Mouse (Mus musculus): ENCODE measurements at regions not wholly inside any gene's neighbourhood (a gene's known extent, or its start where the extent isn't known, plus 50 kb on each side); places are given as distances from the start of the nearest gene placed in this dataset.

GRCm38 (mm10) chr11:84729189-84729588, 90.1 kb downstream of the Mrm1 start:
- WGBS: 11% methylated on average over 2 of the region's 2 CpGs
- H3K9me3 ChIP-seq (ENCODE audit: control insufficient read depth, low read length): no peaks in the 10 kb centered on the region
- peaks cover 10% of the 10 kb centered on the region for H3K4me1 ChIP-seq (ENCODE audit: control insufficient read depth, insufficient read depth, low read length)
- no peak overlapping the region for H3K27ac ChIP-seq (ENCODE audit: low read depth, low read length)
- no peaks in the 10 kb centered on the region for H3K27me3 ChIP-seq (ENCODE audit: control insufficient read depth, insufficient read depth, low read length)
- no peak overlapping the region for H3K4me2 ChIP-seq (ENCODE audit: low read depth, low read length)
- H3K9ac ChIP-seq (replicated peaks; ENCODE audit: low read depth, low read length): no peak overlapping the region
- ATAC-seq (ENCODE audit: low read depth): no peak
- H3K36me3 ChIP-seq (ENCODE audit: control insufficient read depth, insufficient read depth, low read length): no peaks in the 10 kb centered on the region
- no peak overlapping the region for H3K4me3 ChIP-seq (ENCODE audit: low read depth, low read length)

- Histone ChIP-seq H3K27me3 (ENCODE audit: control insufficient read depth, insufficient read depth, low read length) (no peaks in the 10 kb centered on the region), H3K4me1 (ENCODE audit: control insufficient read depth, insufficient read depth, low read length) (peaks cover 17% of the 10 kb centered on the region), H3K36me3 (ENCODE audit: control insufficient read depth, insufficient read depth, low read length) (no peaks in the 10 kb centered on the region), H3K4me2 (ENCODE audit: low read depth, low read length) (0 out of 2 replicates have a peak overlapping the region, but pooled peaks have one; percentile 5), H3K27ac (ENCODE audit: low read depth, low read length) (peak overlapping the region; percentile 55; the same call in 1 of the 2 replicates), H3K4me3 (ENCODE audit: low read depth, low read length) (no peak overlapping the region), H3K9ac (replicated peaks; ENCODE audit: low read depth, low read length) (no peak overlapping the region), H3K9me3 (ENCODE audit: control insufficient read depth, low read length) (no peaks in the 10 kb centered on the region)
- 0 out of 2 replicates have a peak, but pooled peaks have one; percentile 41 for ATAC-seq (ENCODE audit: low read depth)
- 31% methylated on average over 18 of the region's 18 CpGs for WGBS
These were observed 93.2 kb downstream of the Mrm1 start for GRCm38 (mm10) chr11:84725936-84726613.

- 33% methylated on average over 11 of the region's 11 CpGs for WGBS
- Histone ChIP-seq H3K4me1 (ENCODE audit: control insufficient read depth, insufficient read depth, low read length) (peaks cover 17% of the 10 kb centered on the region), H3K4me2 (ENCODE audit: low read depth, low read length) (no peak overlapping the region), H3K27me3 (ENCODE audit: control insufficient read depth, insufficient read depth, low read length) (no peaks in the 10 kb centered on the region), H3K36me3 (ENCODE audit: control insufficient read depth, insufficient read depth, low read length) (no peaks in the 10 kb centered on the region), H3K4me3 (ENCODE audit: low read depth, low read length) (no peak overlapping the region), H3K27ac (ENCODE audit: low read depth, low read length) (peak overlapping the region; percentile 10; the same call in 1 of the 2 replicates), H3K9me3 (ENCODE audit: control insufficient read depth, low read length) (no peaks in the 10 kb centered on the region), H3K9ac (replicated peaks; ENCODE audit: low read depth, low read length) (no peak overlapping the region)
- ATAC-seq (ENCODE audit: low read depth): no peak
These were observed 94.0 kb downstream of the Mrm1 start for GRCm38 (mm10) chr11:84725177-84725792.

GRCm38 (mm10) chr11:84724080-84724479, 95.2 kb downstream of the Mrm1 start:
- Histone ChIP-seq H3K36me3 (ENCODE audit: control insufficient read depth, insufficient read depth, low read length) (no peaks in the 10 kb centered on the region), H3K27me3 (ENCODE audit: control insufficient read depth, insufficient read depth, low read length) (no peaks in the 10 kb centered on the region), H3K4me1 (ENCODE audit: control insufficient read depth, insufficient read depth, low read length) (peaks cover 17% of the 10 kb centered on the region), H3K4me3 (ENCODE audit: low read depth, low read length) (no peak overlapping the region), H3K9ac (replicated peaks; ENCODE audit: low read depth, low read length) (no peak overlapping the region), H3K4me2 (ENCODE audit: low read depth, low read length) (no peak overlapping the region), H3K27ac (ENCODE audit: low read depth, low read length) (0 out of 2 replicates have a peak overlapping the region, but pooled peaks have one; percentile 44), H3K9me3 (ENCODE audit: control insufficient read depth, low read length) (no peaks in the 10 kb centered on the region)
- WGBS: 4% methylated on average over 18 of the region's 18 CpGs
- ATAC-seq (ENCODE audit: low read depth): 0 out of 2 replicates have a peak, but pooled peaks have one; percentile 37

- H3K9ac ChIP-seq (replicated peaks; ENCODE audit: low read depth, low read length): no peak overlapping the region
- H3K4me3 ChIP-seq (ENCODE audit: low read depth, low read length): no peak overlapping the region
- H3K9me3 ChIP-seq (ENCODE audit: control insufficient read depth, low read length): no peaks in the 10 kb centered on the region
- H3K4me2 ChIP-seq (ENCODE audit: low read depth, low read length): no peak overlapping the region
- H3K36me3 ChIP-seq (ENCODE audit: control insufficient read depth, insufficient read depth, low read length): no peaks in the 10 kb centered on the region
- ATAC-seq (ENCODE audit: low read depth): no peak
- peaks cover 12% of the 10 kb centered on the region for H3K4me1 ChIP-seq (ENCODE audit: control insufficient read depth, insufficient read depth, low read length)
- H3K27me3 ChIP-seq (ENCODE audit: control insufficient read depth, insufficient read depth, low read length): no peaks in the 10 kb centered on the region
- peak overlapping the region; percentile 71 for H3K27ac ChIP-seq (ENCODE audit: low read depth, low read length)
- WGBS: 35% methylated on average over 12 of the region's 12 CpGs
These were observed 96.6 kb downstream of the Mrm1 start for GRCm38 (mm10) chr11:84722658-84723201.

- H3K27me3 ChIP-seq (ENCODE audit: control insufficient read depth, insufficient read depth, low read length): no peaks in the 10 kb centered on the region
- H3K9me3 ChIP-seq (ENCODE audit: control insufficient read depth, low read length): no peaks in the 10 kb centered on the region
- H3K9ac ChIP-seq (replicated peaks; ENCODE audit: low read depth, low read length): no peak overlapping the region
- 34% methylated on average over 3 of the region's 3 CpGs for WGBS
- H3K4me3 ChIP-seq (ENCODE audit: low read depth, low read length): no peak overlapping the region
- H3K36me3 ChIP-seq (ENCODE audit: control insufficient read depth, insufficient read depth, low read length): no peaks in the 10 kb centered on the region
- H3K4me1 ChIP-seq (ENCODE audit: control insufficient read depth, insufficient read depth, low read length): peaks cover 12% of the 10 kb centered on the region
- no peak for ATAC-seq (ENCODE audit: low read depth)
- H3K27ac ChIP-seq (ENCODE audit: low read depth, low read length): peak overlapping the region; percentile 71; the same call in 1 of the 2 replicates
- no peak overlapping the region for H3K4me2 ChIP-seq (ENCODE audit: low read depth, low read length)
These were observed 97.3 kb downstream of the Mrm1 start for GRCm38 (mm10) chr11:84721979-84722378.

- Histone ChIP-seq H3K9ac (replicated peaks; ENCODE audit: low read depth, low read length) (no peak overlapping the region), H3K27ac (ENCODE audit: low read depth, low read length) (no peak overlapping the region), H3K4me1 (ENCODE audit: control insufficient read depth, insufficient read depth, low read length) (peaks cover 10% of the 10 kb centered on the region), H3K27me3 (ENCODE audit: control insufficient read depth, insufficient read depth, low read length) (no peaks in the 10 kb centered on the region), H3K36me3 (ENCODE audit: control insufficient read depth, insufficient read depth, low read length) (no peaks in the 10 kb centered on the region), H3K9me3 (ENCODE audit: control insufficient read depth, low read length) (no peaks in the 10 kb centered on the region), H3K4me3 (ENCODE audit: low read depth, low read length) (no peak overlapping the region), H3K4me2 (ENCODE audit: low read depth, low read length) (no peak overlapping the region)
- WGBS: 77% methylated on average over 2 of the region's 2 CpGs
- no peak for ATAC-seq (ENCODE audit: low read depth)
These were observed 98.2 kb downstream of the Mrm1 start for GRCm38 (mm10) chr11:84721150-84721549.

- no peak overlapping the region for H3K9ac ChIP-seq (replicated peaks; ENCODE audit: low read depth, low read length)
- ATAC-seq (ENCODE audit: low read depth): no peak
- WGBS: 92% methylated on average over 1 of the region's 1 CpGs
These were observed 99.5 kb downstream of the Mrm1 start for GRCm38 (mm10) chr11:84719781-84720180.

GRCm38 (mm10) chr11:84712731-84713130, 106.6 kb downstream of the Mrm1 start:
- H3K27me3 ChIP-seq (ENCODE audit: control insufficient read depth, insufficient read depth, low read length): no peaks in the 10 kb centered on the region
- no peaks in the 10 kb centered on the region for H3K9me3 ChIP-seq (ENCODE audit: control insufficient read depth, low read length)
- no peak for ATAC-seq (ENCODE audit: low read depth)
- H3K27ac ChIP-seq (ENCODE audit: low read depth, low read length): no peak overlapping the region
- no peak overlapping the region for H3K9ac ChIP-seq (replicated peaks; ENCODE audit: low read depth, low read length)
- 88% methylated on average over 6 of the region's 6 CpGs for WGBS
- no peak overlapping the region for H3K4me3 ChIP-seq (ENCODE audit: low read depth, low read length)
- no peaks in the 10 kb centered on the region for H3K36me3 ChIP-seq (ENCODE audit: control insufficient read depth, insufficient read depth, low read length)
- H3K4me2 ChIP-seq (ENCODE audit: low read depth, low read length): no peak overlapping the region
- peaks cover 5% of the 10 kb centered on the region; the same call in 1 of the 2 replicates for H3K4me1 ChIP-seq (ENCODE audit: control insufficient read depth, insufficient read depth, low read length)

More at GRCm38 (mm10) chr11:84719781-84720180, 99.5 kb downstream of the Mrm1 start:
- Histone ChIP-seq H3K27me3 (ENCODE audit: control insufficient read depth, insufficient read depth, low read length) (no peaks in the 10 kb centered on the region), H3K4me2 (ENCODE audit: low read depth, low read length) (no peak overlapping the region), H3K27ac (ENCODE audit: low read depth, low read length) (no peak overlapping the region), H3K9me3 (ENCODE audit: control insufficient read depth, low read length) (no peaks in the 10 kb centered on the region), H3K4me3 (ENCODE audit: low read depth, low read length) (no peak overlapping the region), H3K36me3 (ENCODE audit: control insufficient read depth, insufficient read depth, low read length) (no peaks in the 10 kb centered on the region), H3K4me1 (ENCODE audit: control insufficient read depth, insufficient read depth, low read length) (peaks cover 10% of the 10 kb centered on the region)

Measured in neural tube, embryonic 14.5 days (tissue).